Mouse (Mus musculus) G1E (cell line): ENCODE results near the gene Ogn.

Experiments
- CTCF ChIP-seq: IDR thresholded peaks from 2 replicates; pipeline ENCODE4 v1.5.1; 2012; ENCODE audit warnings: low read depth, low read length, inconsistent platforms, mixed read lengths
- GATA1 ChIP-seq: IDR thresholded peaks from 2 replicates; pipeline ENCODE4 v1.6.1; 2012; ENCODE audit warnings: borderline replicate concordance, low read length, inconsistent platforms, mixed read lengths
- POLR2AphosphoS5 ChIP-seq: IDR thresholded peaks from 2 replicates; pipeline ENCODE4 v1.6.1; 2012; ENCODE audit warnings: low read depth, low read length, inconsistent platforms; ENCODE audit not compliant: insufficient replicate concordance
- TAL1 ChIP-seq: conservative IDR thresholded peaks from 2 replicates; pipeline ENCODE4 v1.6.1; 2012; ENCODE audit warnings: low read depth, low read length, inconsistent platforms, mixed read lengths

- TF ChIP-seq CTCF (no peak), POLR2AphosphoS5 (no peak), TAL1 (no peak), GATA1 (no peak)
These were observed 43.3 kb downstream of the Ogn start for GRCm38 (mm10) chr13:49651136-49651535.
